In genomic region chr3:69535941-69536647, GRCm38 (mm10) we compare ENCODE assay signal across 11 mouse cellular contexts.
DNase-seq lines count a peak whose midpoint lies in the region; ATAC-seq and TF ChIP-seq lines count a peak whose summit lies in the region.
"Had no signal": no experiment of that assay in that cellular context is flagged by ENCODE, and none has a peak within 500 bp of the region (broad histone marks: within the 10 kb centered on the region; RNA-seq: fewer than 3 reads in every experiment).

No protein-coding gene starts in this region.

- intact Hi-C loops in heart, postnatal 25 days (cut with DNase I) = no loop called here

- no peaks in the 10 kb centered on the region for H3K9me3 ChIP-seq in kidney, embryonic 15.5 days (replicated peaks)
- no peaks in the 10 kb centered on the region for H3K9me3 ChIP-seq in forebrain, postnatal 0 days (ENCODE audit: low read length)
- H3K9me3 ChIP-seq in midbrain, embryonic 14.5 days (ENCODE audit: control insufficient read depth, low read length) = no peaks in the 10 kb centered on the region
- H3K9me3 ChIP-seq: embryonic facial prominence, embryonic 13.5 days had no signal

- 50% methylated on average over 25 of the region's 25 CpGs for WGBS in kidney, embryonic 15.5 days
- 31% methylated on average over 25 of the region's 25 CpGs for WGBS in forebrain, postnatal 0 days
- 29% methylated on average over 25 of the region's 25 CpGs for WGBS in midbrain, embryonic 14.5 days

- H3K4me2 ChIP-seq in kidney, embryonic 15.5 days = 0 out of 2 replicates have a peak overlapping the region, but pooled peaks have one; percentile 10
- H3K4me2 ChIP-seq in forebrain, postnatal 0 days (ENCODE audit: low read depth) = peak overlapping the region; percentile 5; the same call in 1 of the 2 replicates
- H3K4me2 ChIP-seq in midbrain, embryonic 14.5 days (ENCODE audit: low read length) = peak overlapping the region; percentile 30
- H3K4me2 ChIP-seq: embryonic facial prominence, embryonic 13.5 days had no signal

- H3K27ac ChIP-seq in kidney, embryonic 15.5 days = 0 out of 2 replicates have a peak overlapping the region, but pooled peaks have one; percentile 27
- peak overlapping the region; percentile 16; the same call in 1 of the 2 replicates for H3K27ac ChIP-seq in forebrain, postnatal 0 days (ENCODE audit: low read depth, low read length)
- peak overlapping the region; percentile 70 for H3K27ac ChIP-seq in midbrain, embryonic 14.5 days (replicated peaks; ENCODE audit: low read depth, low read length)
- H3K27ac ChIP-seq: embryonic facial prominence, embryonic 13.5 days had no signal

- H3K27me3 ChIP-seq in kidney, embryonic 15.5 days = no peaks in the 10 kb centered on the region
- H3K27me3 ChIP-seq in forebrain, postnatal 0 days (ENCODE audit: insufficient read depth, low read length) = no peaks in the 10 kb centered on the region
- H3K27me3 ChIP-seq in midbrain, embryonic 14.5 days (ENCODE audit: control insufficient read depth, insufficient read depth, low read length) = no peaks in the 10 kb centered on the region
- H3K27me3 ChIP-seq: embryonic facial prominence, embryonic 13.5 days had no signal

- no peak overlapping the region for H3K4me3 ChIP-seq in kidney, embryonic 15.5 days (replicated peaks)
- no peak overlapping the region for H3K4me3 ChIP-seq in forebrain, postnatal 0 days (ENCODE audit: low read depth, low read length)
- H3K4me3 ChIP-seq in midbrain, embryonic 14.5 days (replicated peaks; ENCODE audit: low read depth, low read length) = no peak overlapping the region
- H3K4me3 ChIP-seq: embryonic facial prominence, embryonic 13.5 days had no signal

- H3K36me3 ChIP-seq in kidney, embryonic 15.5 days = no peaks in the 10 kb centered on the region
- no peaks in the 10 kb centered on the region for H3K36me3 ChIP-seq in forebrain, postnatal 0 days (ENCODE audit: insufficient read depth)
- H3K36me3 ChIP-seq in midbrain, embryonic 14.5 days (ENCODE audit: control insufficient read depth, insufficient read depth, low read length) = no peaks in the 10 kb centered on the region
- H3K36me3 ChIP-seq: embryonic facial prominence, embryonic 13.5 days had no signal

- no peak for DNase-seq in kidney, adult 9 months
- DNase-seq in R1 (ENCODE audit: low read depth, low spot score) = peak; percentile 76
- peak; percentile 48 for DNase-seq in forebrain, postnatal 0 days
- DNase-seq in midbrain, embryonic 14.5 days = peak; percentile 72
- DNase-seq in adrenal gland, adult (ENCODE audit: inconsistent age in 2 of 2, low spot score in 1 of 2) = no peak
- DNase-seq in heart, postnatal 25 days (ENCODE audit: low spot score) = no peak
- DNase-seq in frontal cortex, postnatal 14 days (ENCODE audit: low spot score in 2 of 2) = no peak
- DNase-seq: adrenal gland, postnatal 25 days; heart, postnatal 36 days had no signal

- peak; percentile 50; the same call in 1 of the 2 replicates for ATAC-seq in kidney, embryonic 15.5 days (replicated peaks; ENCODE audit: low FRiP score)
- ATAC-seq in forebrain, postnatal 0 days = peak; percentile 69
- peak; percentile 31; the same call in 1 of the 2 replicates for ATAC-seq in midbrain, embryonic 14.5 days (ENCODE audit: low FRiP score, low TSS enrichment)

- H3K4me1 ChIP-seq in kidney, embryonic 15.5 days = peaks cover 19% of the 10 kb centered on the region
- H3K4me1 ChIP-seq in forebrain, postnatal 0 days (ENCODE audit: insufficient read depth) = peaks cover 10% of the 10 kb centered on the region; the same call in 1 of the 2 replicates
- H3K4me1 ChIP-seq in midbrain, embryonic 14.5 days (ENCODE audit: control insufficient read depth, insufficient read depth, low read length) = peaks cover 26% of the 10 kb centered on the region

- TF ChIP-seq CTCF in forebrain, postnatal 0 days (IDR thresholded peaks at IDR 0.05; ENCODE audit: low read depth) = no peak

- no peak overlapping the region for H3K9ac ChIP-seq in kidney, embryonic 15.5 days
- H3K9ac ChIP-seq in forebrain, postnatal 0 days = no peak overlapping the region
- no peak overlapping the region; the same call in 1 of the 2 replicates for H3K9ac ChIP-seq in midbrain, embryonic 14.5 days (replicated peaks; ENCODE audit: low read length)
- H3K9ac ChIP-seq: embryonic facial prominence, embryonic 13.5 days had no signal

Comparison
In these comparisons a context has a peak if more than half of its experiments do, and no peak if none do; other contexts are left out.
1. H3K27ac ChIP-seq: peak in every context shown above with its lines; median percentile 70 in midbrain, embryonic 14.5 days; 27 in kidney, embryonic 15.5 days; 16 in forebrain, postnatal 0 days.
2. DNase-seq: peak in R1 (single experiment), forebrain, postnatal 0 days (single experiment) and midbrain, embryonic 14.5 days (single experiment); none in kidney, adult 9 months (single experiment), adrenal gland, adult (0 of 2), heart, postnatal 25 days (single experiment) and frontal cortex, postnatal 14 days (0 of 2).
3. Peak in every context shown above with its lines, with median percentiles within 50 percentile points of each other: ATAC-seq and H3K4me2 ChIP-seq.